Mouse (Mus musculus) gastrocnemius, postnatal 36 days (tissue): ENCODE measurements around the gene Cct4. TPM values are rescaled to one million over a fixed set of nuclear protein-coding genes. Genes with fewer than 3 reads are reported as not detected.

Experiments
- DNase-seq, 2 experiments: peaks; one replicate each; pipeline ENCODE4 v3.0.0; 2022
- intact Hi-C: fragments of 180-260 bp; cut with DNase I; formaldehyde crosslinking; loops from one replicate; pipeline ENCODE4 v1.15.1; 2025
- total RNA-seq, 2 experiments: library from RNA; stranded (reverse); gene quantifications; 2 replicates each; pipeline ENCODE4 v1.2.3; 2021

Cct4 gene
- total RNA-seq, 2 experiments from 2014 or later: 88.5 to 98.1 TPM

- no peak for DNase-seq
- intact Hi-C loops: no loop called here
Measured at GRCm38 (mm10) chr11:23020116-23020770, 29.9 kb downstream of the Cct4 start.

- intact Hi-C loops: no loop called here
- DNase-seq: no peak
Measured at GRCm38 (mm10) chr11:23020841-23021240, 30.5 kb downstream of the Cct4 start.

- DNase-seq: no peak
- intact Hi-C loops: no loop called here
Measured at GRCm38 (mm10) chr11:23023155-23023554, 32.8 kb downstream of the Cct4 start.

- no peak for DNase-seq
- intact Hi-C loops: no loop called here
Measured at GRCm38 (mm10) chr11:23024169-23024568, 33.9 kb downstream of the Cct4 start.

GRCm38 (mm10) chr11:23028957-23029356, 38.6 kb downstream of the Cct4 start:
- intact Hi-C loops: no loop called here
- no peak for DNase-seq

- no peak for DNase-seq
- intact Hi-C loops: no loop called here
Measured at GRCm38 (mm10) chr11:23029399-23029798, 39.1 kb downstream of the Cct4 start.

GRCm38 (mm10) chr11:23047252-23047651, 56.9 kb downstream of the Cct4 start:
- DNase-seq: no peak
- intact Hi-C loops: no loop called here

- intact Hi-C loops: no loop called here
- no peak for DNase-seq
Measured at GRCm38 (mm10) chr11:23047663-23048582, 57.6 kb downstream of the Cct4 start.

GRCm38 (mm10) chr11:23049642-23050041, 59.3 kb downstream of the Cct4 start:
- DNase-seq: no peak
- intact Hi-C loops: no loop called here

- intact Hi-C loops: no loop called here
- no peak for DNase-seq
Measured at GRCm38 (mm10) chr11:23052353-23052752, 62.0 kb downstream of the Cct4 start.

Other genes with a start within 250 kb of the Cct4 start
- gene B3gnt2, start 129.6 kb upstream of the Cct4 start, total RNA-seq: 1 to 10 TPM; 1.2 to 5.8 TPM
- 10 to 100 TPM; 11.2 to 17.6 TPM for gene Zrsr1, start 18.5 kb upstream of the Cct4 start, total RNA-seq
- gene Gm28048, start 8.4 kb upstream of the Cct4 start, total RNA-seq: 1 to 10 TPM in 1 of 2 experiments, not detected in 1; 1.5 TPM
- 100 to 1,000 TPM in 1 of 2 experiments, 10 to 100 TPM in 1; 97.4 to 102 TPM for gene Commd1, start 8.1 kb upstream of the Cct4 start, total RNA-seq
- 1 to 10 TPM; 1.8 to 2.8 TPM for gene Fam161a, start 17.0 kb downstream of the Cct4 start, total RNA-seq